Mouse (Mus musculus) frontal cortex, postnatal 14 days (tissue): ENCODE data around the gene Fam196b.
A peak's percentile ranks its signal among the peaks of the same experiment; 100 is the strongest.

Experiments
- DNase-seq, 2 experiments: peaks; one replicate each; pipeline ENCODE4 v3.0.0; 2022; ENCODE audit warnings: low spot score in 2 of 2

Fam196b gene

GRCm38 (mm10) chr11:34405311-34405710 is 90.7 kb downstream of the Fam196b start:
- no peak for DNase-seq

GRCm38 (mm10) chr11:34406309-34406708 is 91.7 kb downstream of the Fam196b start:
- no peak for DNase-seq

GRCm38 (mm10) chr11:34406850-34407249 is 92.2 kb downstream of the Fam196b start:
- DNase-seq = no peak

- peak in 1 of 2 experiments; percentile 11 for DNase-seq
Measured at GRCm38 (mm10) chr11:34415884-34416618, 101.4 kb downstream of the Fam196b start.

GRCm38 (mm10) chr11:34416619-34416979 is 102.0 kb downstream of the Fam196b start:
- no peak for DNase-seq

GRCm38 (mm10) chr11:34421061-34421460 is 106.4 kb downstream of the Fam196b start:
- peak; percentile 38 to 65 for DNase-seq

- DNase-seq = no peak
Measured at GRCm38 (mm10) chr11:34424546-34424945, 109.9 kb downstream of the Fam196b start.

- no peak for DNase-seq
Measured at GRCm38 (mm10) chr11:34427212-34427611, 112.6 kb downstream of the Fam196b start.

GRCm38 (mm10) chr11:34430940-34431339 is 116.3 kb downstream of the Fam196b start:
- DNase-seq = no peak

GRCm38 (mm10) chr11:34431371-34431770 is 116.7 kb downstream of the Fam196b start:
- no peak for DNase-seq

- no peak for DNase-seq
Measured at GRCm38 (mm10) chr11:34431978-34432377, 117.4 kb downstream of the Fam196b start.

GRCm38 (mm10) chr11:34437446-34437845 is 122.8 kb downstream of the Fam196b start:
- no peak for DNase-seq

GRCm38 (mm10) chr11:34438429-34438828 is 123.8 kb downstream of the Fam196b start:
- DNase-seq = no peak

- no peak for DNase-seq
Measured at GRCm38 (mm10) chr11:34447891-34448290, 133.3 kb downstream of the Fam196b start.

GRCm38 (mm10) chr11:34449944-34450343 is 135.3 kb downstream of the Fam196b start:
- DNase-seq = no peak

- no peak for DNase-seq
Measured at GRCm38 (mm10) chr11:34467056-34467455, 152.4 kb downstream of the Fam196b start.

- no peak for DNase-seq
Measured at GRCm38 (mm10) chr11:34468571-34468970, 153.9 kb downstream of the Fam196b start.

- no peak for DNase-seq
Measured at GRCm38 (mm10) chr11:34469792-34470191, 155.2 kb downstream of the Fam196b start.
